Mouse (Mus musculus) T-cell, adult 66 days (primary cell): ENCODE data around the gene Olfr488. TPM values are rescaled to one million over a fixed set of nuclear protein-coding genes. Genes with fewer than 3 reads are reported as not detected.

Experiments used
- total RNA-seq, 2 experiments: library from RNA; stranded (reverse); gene quantifications; 3 replicates in 1 of 2; 4 replicates in 1 of 2; pipeline ENCODE4 v1.2.4; 2023

The Olfr488 gene
- total RNA-seq, result not detected

DNA sequence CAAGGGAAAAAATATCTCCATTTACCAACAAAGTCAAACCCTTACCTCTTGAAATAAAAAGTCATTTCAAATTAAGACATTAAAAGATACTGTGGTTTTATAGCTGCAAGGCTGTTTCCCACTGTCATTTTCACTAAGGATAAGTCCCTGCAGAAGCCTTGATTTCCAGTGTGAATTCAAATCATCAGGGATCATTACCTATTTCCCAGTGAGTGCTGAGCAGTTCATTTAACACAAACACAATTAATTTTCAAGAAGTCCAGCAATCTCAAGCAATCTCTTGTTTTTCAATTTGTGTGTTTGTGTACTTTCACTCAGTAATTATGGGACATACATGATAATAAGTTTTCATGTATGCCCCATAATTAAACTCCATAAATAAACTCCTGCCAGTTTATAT is at the start of gene Olfr488:
Gene Olfr488, minus strand, starts transcription at position 101 of the 400 bp plus-strand sequence.

GRCm38 (mm10) chr7:108288834-108289233 is 30.7 kb upstream of the Olfr488 start, which contains the start of gene Olfr490:
TSS of gene Olfr490 (minus strand) at chr7:108288934.

DNA sequence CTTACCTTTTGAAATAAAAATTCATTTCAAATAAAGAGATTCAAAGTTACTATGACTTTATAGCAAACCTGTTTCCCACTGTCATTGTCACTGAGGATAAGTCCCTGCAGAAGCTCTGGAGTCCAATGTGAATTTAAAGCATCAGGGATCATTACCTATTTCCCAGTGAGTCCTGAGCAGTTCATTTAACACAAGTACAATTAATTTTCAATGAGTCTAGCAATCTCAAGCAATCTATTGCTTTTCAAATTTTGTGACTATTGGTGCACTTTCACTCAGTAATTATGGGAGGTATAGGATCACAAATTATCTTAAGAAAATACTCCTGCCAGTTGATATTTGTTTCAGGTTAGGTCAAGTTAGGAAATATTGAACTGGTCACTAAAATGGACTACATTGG is 43.6 kb downstream of the Olfr488 start, which contains the start of gene Olfr487:
Gene Olfr487, minus strand, starts transcription at position 101 of the 400 bp plus-strand sequence.

Other genes with a start within 250 kb of the Olfr488 start
- gene Olfr478, start 224.4 kb downstream of the Olfr488 start, total RNA-seq, result not detected
- not detected for gene Olfr479, start 207.7 kb downstream of the Olfr488 start, total RNA-seq
- gene Olfr480, start 191.0 kb downstream of the Olfr488 start, total RNA-seq, result not detected
- not detected for gene Olfr481, start 178.5 kb downstream of the Olfr488 start, total RNA-seq
- 1 to 10 TPM; 1.8 to 2.3 TPM for gene Olfr482, start 160.8 kb downstream of the Olfr488 start, total RNA-seq
- gene Olfr483, start 157.5 kb downstream of the Olfr488 start, total RNA-seq, result not detected
- gene Olfr484, start 130.9 kb downstream of the Olfr488 start, total RNA-seq, result not detected
- gene Olfr485, start 98.5 kb downstream of the Olfr488 start, total RNA-seq, result not detected
- not detected for gene Olfr486, start 85.6 kb downstream of the Olfr488 start, total RNA-seq
- not detected for gene Olfr487, start 43.7 kb downstream of the Olfr488 start, total RNA-seq
- gene Olfr490, start 30.6 kb upstream of the Olfr488 start, total RNA-seq, result not detected
- not detected for gene Olfr491, start 55.1 kb upstream of the Olfr488 start, total RNA-seq
- not detected for gene Olfr492, start 65.3 kb upstream of the Olfr488 start, total RNA-seq
- gene Olfr493, start 88.6 kb upstream of the Olfr488 start, total RNA-seq, result not detected
- gene Olfr494, start 107.0 kb upstream of the Olfr488 start, total RNA-seq, result not detected
- not detected for gene Olfr495, start 134.8 kb upstream of the Olfr488 start, total RNA-seq
- not detected for gene Olfr497, start 162.1 kb upstream of the Olfr488 start, total RNA-seq
- gene Olfr498, start 207.0 kb upstream of the Olfr488 start, total RNA-seq, result not detected